Comparison of ENCODE assay signal across 17 mouse cellular contexts in the genomic region with DNA sequence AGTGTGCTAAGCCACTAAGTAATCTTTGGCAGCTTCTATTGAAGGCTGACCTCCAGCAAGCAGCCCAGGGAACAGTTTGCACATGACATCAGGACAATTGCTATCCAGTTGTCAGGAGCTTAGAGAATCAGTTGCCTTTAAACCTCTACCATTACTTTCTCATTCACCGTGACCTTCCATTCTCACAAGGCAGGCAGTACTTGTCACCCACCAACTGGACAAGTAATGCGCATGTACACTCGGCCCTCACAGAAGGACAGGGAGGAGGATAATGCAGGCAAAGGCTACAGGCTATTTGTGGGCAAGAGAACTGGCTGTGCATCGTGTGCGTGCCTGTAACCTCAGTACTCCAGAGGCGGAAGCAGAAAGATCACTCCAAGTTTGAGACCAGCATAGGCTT. TPM values are rescaled to one million over a fixed set of nuclear protein-coding genes. Genes with fewer than 3 reads are reported as not detected.
DNase-seq lines count a peak whose midpoint lies in the region; ATAC-seq and TF ChIP-seq lines count a peak whose summit lies in the region.
"Had no signal": no experiment of that assay in that cellular context is flagged by ENCODE, and none has a peak within 500 bp of the region (broad histone marks: within the 10 kb centered on the region; RNA-seq: fewer than 3 reads in every experiment).

No protein-coding gene starts in this region.

- peaks cover 73% of the 10 kb centered on the region for H3K4me1 ChIP-seq in forebrain, embryonic 14.5 days (ENCODE audit: control insufficient read depth, insufficient read depth, low read length)
- peaks cover 37% of the 10 kb centered on the region for H3K4me1 ChIP-seq in forebrain, postnatal 0 days (ENCODE audit: insufficient read depth)
- H3K4me1 ChIP-seq in hindbrain, embryonic 12.5 days, result peaks cover 57% of the 10 kb centered on the region
- H3K4me1 ChIP-seq in hindbrain, embryonic 11.5 days (replicated peaks; ENCODE audit: control insufficient read depth, insufficient read depth, low read length), result peaks cover 12% of the 10 kb centered on the region
- peaks cover 23% of the 10 kb centered on the region for H3K4me1 ChIP-seq in brown adipose tissue, adult 24 weeks (ENCODE audit: control insufficient read depth, insufficient read depth, insufficient read length, low read length)

- no peak for DNase-seq in forebrain, embryonic 14.5 days (ENCODE audit: low spot score)
- DNase-seq in forebrain, postnatal 0 days, result no peak
- no peak for DNase-seq in hindbrain, embryonic 11.5 days (ENCODE audit: low spot score)
- DNase-seq in heart, postnatal 10 days, result peak; percentile 33 to 58
- DNase-seq in urinary bladder, postnatal 36 days (ENCODE audit: low spot score in 2 of 2), result no peak
- DNase-seq: cerebellum, adult 11-12 months; gastrocnemius, postnatal 10 days; lung, adult 18-20 months; lung, postnatal 36 days had no signal

- no peaks in the 10 kb centered on the region for H3K27me3 ChIP-seq in forebrain, embryonic 14.5 days (replicated peaks; ENCODE audit: control insufficient read depth, insufficient read depth, low read length)
- no peaks in the 10 kb centered on the region for H3K27me3 ChIP-seq in forebrain, postnatal 0 days (ENCODE audit: insufficient read depth, low read length)
- H3K27me3 ChIP-seq in hindbrain, embryonic 12.5 days, result no peaks in the 10 kb centered on the region
- H3K27me3 ChIP-seq in hindbrain, embryonic 11.5 days (ENCODE audit: control insufficient read depth, insufficient read depth, low read length), result no peaks in the 10 kb centered on the region
- H3K27me3 ChIP-seq: embryonic facial prominence, embryonic 12.5 days; hindbrain, embryonic 13.5 days; intestine, embryonic 15.5 days; limb, embryonic 12.5 days had no signal

- H3K27ac ChIP-seq in forebrain, embryonic 14.5 days (ENCODE audit: low read depth, low read length), result peak overlapping the region; percentile 80; the same call in 1 of the 2 replicates
- no peak overlapping the region for H3K27ac ChIP-seq in forebrain, postnatal 0 days (ENCODE audit: low read depth, low read length)
- no peak overlapping the region; the same call in 1 of the 2 replicates for H3K27ac ChIP-seq in hindbrain, embryonic 12.5 days
- no peak overlapping the region for H3K27ac ChIP-seq in hindbrain, embryonic 11.5 days (ENCODE audit: low read depth, low read length)
- peak overlapping the region; percentile 67 for H3K27ac ChIP-seq in brown adipose tissue, adult 24 weeks (replicated peaks; ENCODE audit: low read depth, low read length)
- H3K27ac ChIP-seq: embryonic facial prominence, embryonic 12.5 days; hindbrain, embryonic 13.5 days; intestine, embryonic 15.5 days; kidney, postnatal 0 days had no signal

- no peak for ATAC-seq in forebrain, embryonic 14.5 days
- no peak for ATAC-seq in forebrain, postnatal 0 days
- no peak for ATAC-seq in hindbrain, embryonic 12.5 days (ENCODE audit: low FRiP score)
- ATAC-seq in hindbrain, embryonic 11.5 days (ENCODE audit: low FRiP score), result no peak
- ATAC-seq: intestine, embryonic 15.5 days had no signal

- H3K36me3 ChIP-seq in forebrain, embryonic 14.5 days (ENCODE audit: control insufficient read depth, insufficient read depth, low read length), result no peaks in the 10 kb centered on the region
- H3K36me3 ChIP-seq in forebrain, postnatal 0 days (ENCODE audit: insufficient read depth), result peaks cover 3% of the 10 kb centered on the region; the same call in 1 of the 2 replicates
- no peaks in the 10 kb centered on the region for H3K36me3 ChIP-seq in hindbrain, embryonic 12.5 days
- H3K36me3 ChIP-seq in hindbrain, embryonic 11.5 days (ENCODE audit: control insufficient read depth, insufficient read depth, low read length), result no peaks in the 10 kb centered on the region
- H3K36me3 ChIP-seq: embryonic facial prominence, embryonic 12.5 days; hindbrain, embryonic 13.5 days; intestine, embryonic 15.5 days; limb, embryonic 12.5 days had no signal

- no peak overlapping the region for H3K4me2 ChIP-seq in forebrain, embryonic 14.5 days (ENCODE audit: low read length)
- H3K4me2 ChIP-seq in forebrain, postnatal 0 days (ENCODE audit: low read depth), result no peak overlapping the region
- H3K4me2 ChIP-seq in hindbrain, embryonic 12.5 days (replicated peaks), result no peak overlapping the region
- H3K4me2 ChIP-seq in hindbrain, embryonic 11.5 days (replicated peaks; ENCODE audit: low read depth, low read length), result no peak overlapping the region
- H3K4me2 ChIP-seq: embryonic facial prominence, embryonic 12.5 days; hindbrain, embryonic 13.5 days; intestine, embryonic 15.5 days; limb, embryonic 12.5 days had no signal

- TF ChIP-seq CTCF in forebrain, postnatal 0 days (IDR thresholded peaks at IDR 0.05; ENCODE audit: low read depth), result no peak

- intact Hi-C loops in heart, postnatal 10 days (cut with DNase I), result no loop called here

- WGBS in forebrain, embryonic 14.5 days, result 62% methylated on average over 6 of the region's 6 CpGs
- WGBS in forebrain, postnatal 0 days, result 56% methylated on average over 6 of the region's 6 CpGs
- 53% methylated on average over 6 of the region's 6 CpGs for WGBS in hindbrain, embryonic 12.5 days
- 62% methylated on average over 6 of the region's 6 CpGs for WGBS in hindbrain, embryonic 11.5 days

- H3K9ac ChIP-seq in forebrain, embryonic 14.5 days (ENCODE audit: low read length), result no peak overlapping the region
- no peak overlapping the region for H3K9ac ChIP-seq in forebrain, postnatal 0 days
- 0 out of 2 replicates have a peak overlapping the region, but pooled peaks have one; percentile 18 for H3K9ac ChIP-seq in hindbrain, embryonic 12.5 days
- no peak overlapping the region for H3K9ac ChIP-seq in hindbrain, embryonic 11.5 days (ENCODE audit: low read depth, low read length)
- H3K9ac ChIP-seq: embryonic facial prominence, embryonic 12.5 days; hindbrain, embryonic 13.5 days; intestine, embryonic 15.5 days; limb, embryonic 12.5 days had no signal

- no peak overlapping the region for H3K4me3 ChIP-seq in forebrain, embryonic 14.5 days (ENCODE audit: low read depth, low read length)
- H3K4me3 ChIP-seq in forebrain, postnatal 0 days (ENCODE audit: low read depth, low read length), result no peak overlapping the region
- no peak overlapping the region for H3K4me3 ChIP-seq in hindbrain, embryonic 12.5 days
- no peak overlapping the region for H3K4me3 ChIP-seq in hindbrain, embryonic 11.5 days (ENCODE audit: low read depth, low read length)
- H3K4me3 ChIP-seq in brown adipose tissue, adult 24 weeks (ENCODE audit: insufficient read depth, low read depth, low read length), result no peak overlapping the region
- H3K4me3 ChIP-seq: embryonic facial prominence, embryonic 12.5 days; hindbrain, embryonic 13.5 days; intestine, embryonic 15.5 days; limb, embryonic 12.5 days; midbrain, embryonic 10.5 days had no signal

- no peaks in the 10 kb centered on the region for H3K9me3 ChIP-seq in forebrain, embryonic 14.5 days (replicated peaks; ENCODE audit: control insufficient read depth, low read length)
- no peaks in the 10 kb centered on the region for H3K9me3 ChIP-seq in forebrain, postnatal 0 days (ENCODE audit: low read length)
- no peaks in the 10 kb centered on the region for H3K9me3 ChIP-seq in hindbrain, embryonic 12.5 days (replicated peaks)
- H3K9me3 ChIP-seq in hindbrain, embryonic 11.5 days (ENCODE audit: control insufficient read depth, low read length), result no peaks in the 10 kb centered on the region
- H3K9me3 ChIP-seq: embryonic facial prominence, embryonic 12.5 days; hindbrain, embryonic 13.5 days; intestine, embryonic 15.5 days; limb, embryonic 12.5 days; midbrain, embryonic 10.5 days had no signal

RNA-seq across cellular contexts. Expression of a gene that starts 43.9 kb away (rescaled TPM):
- 123 and 131 TPM in 2 replicates for polyA plus RNA-seq in forebrain, embryonic 14.5 days (2014; fragmentation: Nextera tagmentation; extraction: Ambion mirVana)
- total RNA-seq in forebrain, postnatal 0 days (2014; rRNA removed), result 59.3 and 65.0 TPM in 2 replicates
- polyA plus RNA-seq in forebrain, postnatal 0 days (2015; fragmentation: Nextera tagmentation; extraction: Ambion mirVana), result 32.3 and 37.5 TPM in 2 replicates
- 81.5 and 84.3 TPM in 2 replicates for polyA plus RNA-seq in hindbrain, embryonic 12.5 days (2016; fragmentation: Nextera tagmentation; extraction: Ambion mirVana)
- polyA plus RNA-seq in hindbrain, embryonic 11.5 days (2014; fragmentation: Nextera tagmentation; extraction: Ambion mirVana), result 75.8 and 89.0 TPM in 2 replicates
- polyA plus RNA-seq in brown adipose tissue, adult 24 weeks (2012; ENCODE audit: insufficient read depth, insufficient read length, missing spikeins), result 8.4 and 9.8 TPM in 2 replicates
- 10 to 100 TPM; 31.4 to 32.6 TPM for total RNA-seq in heart, postnatal 10 days (2021)

Comparison
In these comparisons a context has a peak if more than half of its experiments do, and no peak if none do; other contexts are left out.
1. H3K27ac ChIP-seq: peak in forebrain, embryonic 14.5 days (single experiment) and brown adipose tissue, adult 24 weeks (single experiment); none in forebrain, postnatal 0 days (single experiment), hindbrain, embryonic 12.5 days (single experiment) and hindbrain, embryonic 11.5 days (single experiment).
2. DNase-seq: peak in heart, postnatal 10 days (2 of 2); none in forebrain, embryonic 14.5 days (single experiment), forebrain, postnatal 0 days (single experiment), hindbrain, embryonic 11.5 days (single experiment) and urinary bladder, postnatal 36 days (0 of 2).